Mouse (Mus musculus): Measurements from ENCODE around the gene Nudt2. TPM values are rescaled to one million over a fixed set of nuclear protein-coding genes. Genes with fewer than 3 reads are reported as not detected.

Gene Nudt2
- polyA plus RNA-seq, 1 experiment from 2014 or later: 59.7 TPM

- Histone ChIP-seq H3K4me2 (peak overlapping the region; percentile 60), H3K4me1 (ENCODE audit: insufficient read depth) (no peaks in the 10 kb centered on the region), H3K27ac (ENCODE audit: low read depth) (no peak overlapping the region), H3K9ac (peak overlapping the region; percentile 56), H3K36me3 (ENCODE audit: insufficient read depth) (no peaks in the 10 kb centered on the region), H3K9me3 (ENCODE audit: low read depth, low read length) (no peaks in the 10 kb centered on the region), H3K27me3 (ENCODE audit: insufficient read depth, low read length) (no peaks in the 10 kb centered on the region), H3K4me3 (ENCODE audit: low read depth, low read length) (peak overlapping the region; percentile 68)
- DNase-seq (peak; percentile 52), ATAC-seq (ENCODE audit: insufficient read depth) (peak; percentile 5)
- no peak for TF ChIP-seq CTCF (IDR thresholded peaks at IDR 0.05; ENCODE audit: low read depth)
- 3% methylated on average over 17 of the region's 17 CpGs for WGBS
Observed at GRCm38 (mm10) chr4:41465287-41465665, 325 bp downstream of the Nudt2 start.

- no peaks in the 10 kb centered on the region for H3K27me3 ChIP-seq (ENCODE audit: insufficient read depth, low read length)
- peak; percentile 70 for TF ChIP-seq CTCF (IDR thresholded peaks at IDR 0.05; ENCODE audit: low read depth)
- DNase-seq: peak; percentile 87
- WGBS: 58% methylated on average over 17 of the region's 17 CpGs
- H3K4me1 ChIP-seq (ENCODE audit: insufficient read depth): no peaks in the 10 kb centered on the region
- no peaks in the 10 kb centered on the region for H3K9me3 ChIP-seq (ENCODE audit: low read depth, low read length)
- no peak overlapping the region for H3K4me3 ChIP-seq (ENCODE audit: low read depth, low read length)
- no peak overlapping the region for H3K4me2 ChIP-seq
- no peak for ATAC-seq (ENCODE audit: insufficient read depth)
- H3K9ac ChIP-seq: no peak overlapping the region
- no peaks in the 10 kb centered on the region for H3K36me3 ChIP-seq (ENCODE audit: insufficient read depth)
- H3K27ac ChIP-seq (ENCODE audit: low read depth): no peak overlapping the region
Observed at GRCm38 (mm10) chr4:41468396-41469080, 3.6 kb downstream of the Nudt2 start.

- Histone ChIP-seq H3K36me3 (ENCODE audit: insufficient read depth) (no peaks in the 10 kb centered on the region), H3K4me2 (no peak overlapping the region), H3K9ac (no peak overlapping the region), H3K4me1 (ENCODE audit: insufficient read depth) (no peaks in the 10 kb centered on the region), H3K27me3 (ENCODE audit: insufficient read depth, low read length) (no peaks in the 10 kb centered on the region), H3K4me3 (ENCODE audit: low read depth, low read length) (no peak overlapping the region), H3K27ac (ENCODE audit: low read depth) (no peak overlapping the region), H3K9me3 (ENCODE audit: low read depth, low read length) (no peaks in the 10 kb centered on the region)
- 88% methylated on average over 10 of the region's 10 CpGs for WGBS
- TF ChIP-seq CTCF (IDR thresholded peaks at IDR 0.05; ENCODE audit: low read depth): no peak
- ATAC-seq (ENCODE audit: insufficient read depth) (no peak), DNase-seq (no peak)
Observed at GRCm38 (mm10) chr4:41469199-41469598, 4.2 kb downstream of the Nudt2 start.

GRCm38 (mm10) chr4:41470051-41470683 is 5.2 kb downstream of the Nudt2 start:
- H3K4me1 ChIP-seq (ENCODE audit: insufficient read depth): no peaks in the 10 kb centered on the region

GRCm38 (mm10) chr4:41470684-41471383 is 5.9 kb downstream of the Nudt2 start:
- no peak overlapping the region for H3K4me2 ChIP-seq
- ATAC-seq (ENCODE audit: insufficient read depth): no peak
- H3K36me3 ChIP-seq (ENCODE audit: insufficient read depth): no peaks in the 10 kb centered on the region
- H3K9ac ChIP-seq: no peak overlapping the region
- H3K27ac ChIP-seq (ENCODE audit: low read depth): no peak overlapping the region
- 50% methylated on average over 5 of the region's 5 CpGs for WGBS
- H3K4me3 ChIP-seq (ENCODE audit: low read depth, low read length): no peak overlapping the region
- no peak for TF ChIP-seq CTCF (IDR thresholded peaks at IDR 0.05; ENCODE audit: low read depth)
- DNase-seq: no peak
- H3K4me1 ChIP-seq (ENCODE audit: insufficient read depth): no peaks in the 10 kb centered on the region
- H3K9me3 ChIP-seq (ENCODE audit: low read depth, low read length): no peaks in the 10 kb centered on the region
- no peaks in the 10 kb centered on the region for H3K27me3 ChIP-seq (ENCODE audit: insufficient read depth, low read length)

More at GRCm38 (mm10) chr4:41470051-41470683, 5.2 kb downstream of the Nudt2 start:
- Histone ChIP-seq H3K4me2 (no peak overlapping the region), H3K9me3 (ENCODE audit: low read depth, low read length) (no peaks in the 10 kb centered on the region), H3K9ac (no peak overlapping the region), H3K27me3 (ENCODE audit: insufficient read depth, low read length) (no peaks in the 10 kb centered on the region), H3K36me3 (ENCODE audit: insufficient read depth) (no peaks in the 10 kb centered on the region), H3K27ac (ENCODE audit: low read depth) (no peak overlapping the region), H3K4me3 (ENCODE audit: low read depth, low read length) (no peak overlapping the region)
- DNase-seq (no peak), ATAC-seq (ENCODE audit: insufficient read depth) (no peak)
- WGBS: 50% methylated on average over 7 of the region's 7 CpGs
- TF ChIP-seq CTCF (IDR thresholded peaks at IDR 0.05; ENCODE audit: low read depth): no peak

GRCm38 (mm10) chr4:41471384-41471689 is 6.4 kb downstream of the Nudt2 start:
- Histone ChIP-seq H3K4me1 (ENCODE audit: insufficient read depth) (no peaks in the 10 kb centered on the region), H3K27ac (ENCODE audit: low read depth) (no peak overlapping the region), H3K9me3 (ENCODE audit: low read depth, low read length) (no peaks in the 10 kb centered on the region), H3K36me3 (ENCODE audit: insufficient read depth) (no peaks in the 10 kb centered on the region), H3K4me2 (no peak overlapping the region), H3K27me3 (ENCODE audit: insufficient read depth, low read length) (no peaks in the 10 kb centered on the region), H3K9ac (no peak overlapping the region), H3K4me3 (ENCODE audit: low read depth, low read length) (no peak overlapping the region)
- no peak for TF ChIP-seq CTCF (IDR thresholded peaks at IDR 0.05; ENCODE audit: low read depth)
- ATAC-seq (ENCODE audit: insufficient read depth): no peak
- DNase-seq: no peak
- WGBS: 85% methylated on average over 1 of the region's 1 CpGs

GRCm38 (mm10) chr4:41477648-41478160 is 12.8 kb downstream of the Nudt2 start:
- peaks cover 8% of the 10 kb centered on the region; the same call in 1 of the 2 replicates for H3K36me3 ChIP-seq (ENCODE audit: insufficient read depth)
- no peak for TF ChIP-seq CTCF (IDR thresholded peaks at IDR 0.05; ENCODE audit: low read depth)
- H3K4me3 ChIP-seq (ENCODE audit: low read depth, low read length): no peak overlapping the region
- no peak overlapping the region for H3K4me2 ChIP-seq
- H3K27ac ChIP-seq (ENCODE audit: low read depth): no peak overlapping the region
- H3K9ac ChIP-seq: no peak overlapping the region
- no peaks in the 10 kb centered on the region for H3K27me3 ChIP-seq (ENCODE audit: insufficient read depth, low read length)
- 83% methylated on average over 9 of the region's 9 CpGs for WGBS
- no peak for DNase-seq
- H3K9me3 ChIP-seq (ENCODE audit: low read depth, low read length): no peaks in the 10 kb centered on the region
- no peak for ATAC-seq (ENCODE audit: insufficient read depth)
- no peaks in the 10 kb centered on the region for H3K4me1 ChIP-seq (ENCODE audit: insufficient read depth)
